Mouse (Mus musculus) CD4-positive naive resting alpha-beta T cell, adult 57 days (primary cell): Measurements from ENCODE around the gene Tpm3. TPM values are rescaled to one million over a fixed set of nuclear protein-coding genes. Genes with fewer than 3 reads are reported as not detected.

Experiments used
- total RNA-seq: library from RNA; stranded (reverse); gene quantifications from one replicate; pipeline ENCODE4 v1.2.4, GENCODE M21; 2023

Tpm3 gene
- total RNA-seq, result 627 TPM

GRCm38 (mm10) chr3:90072294-90072693, at the start of gene Tpm3:
TSS of gene Tpm3 (plus strand) at chr3:90072649.

GRCm38 (mm10) chr3:90051441-90052350, 20.8 kb upstream of the Tpm3 start, which contains the start of gene 4933434E20Rik:
TSS of gene 4933434E20Rik (plus strand) at chr3:90051636.

GRCm38 (mm10) chr3:90052351-90053241, 19.9 kb upstream of the Tpm3 start, which contains the start of gene Ubap2l:
TSS of gene Ubap2l (minus strand) at chr3:90052628.

GRCm38 (mm10) chr3:90103938-90104337, 31.5 kb downstream of the Tpm3 start, which contains the start of gene Nup210l:
TSS of gene Nup210l (plus strand) at chr3:90104132.

Other genes with a start within 250 kb of the Tpm3 start
- gene She, start 241.3 kb upstream of the Tpm3 start, total RNA-seq, result 1.8 TPM
- 186 TPM for gene Il6ra, start 159.5 kb upstream of the Tpm3 start, total RNA-seq
- gene Atp8b2, start 109.1 kb upstream of the Tpm3 start, total RNA-seq, result 140 TPM
- gene Hax1, start 73.9 kb upstream of the Tpm3 start, total RNA-seq, result 58.9 TPM
- 96.2 TPM for gene 4933434E20Rik, start 21.0 kb upstream of the Tpm3 start, total RNA-seq
- 246 TPM for gene Ubap2l, start 20.0 kb upstream of the Tpm3 start, total RNA-seq
- 0.95 TPM for gene Nup210l, start 31.5 kb downstream of the Tpm3 start, total RNA-seq
- 11,754 TPM for gene Rps27, start 141.0 kb downstream of the Tpm3 start, total RNA-seq
- 1.2 TPM for gene Rab13, start 141.0 kb downstream of the Tpm3 start, total RNA-seq
- 75.2 TPM for gene Jtb, start 158.9 kb downstream of the Tpm3 start, total RNA-seq
- gene Creb3l4, start 170.9 kb downstream of the Tpm3 start, total RNA-seq, result not detected
- 22.3 TPM for gene Slc39a1, start 175.5 kb downstream of the Tpm3 start, total RNA-seq
- 123 TPM for gene Crtc2, start 181.5 kb downstream of the Tpm3 start, total RNA-seq
- gene Dennd4b, start 192.5 kb downstream of the Tpm3 start, total RNA-seq, result 67.2 TPM
- gene Gatad2b, start 220.5 kb downstream of the Tpm3 start, total RNA-seq, result 122 TPM